Mouse (Mus musculus) spleen, postnatal 14 days (tissue): ENCODE measurements around the gene Drap1.

Experiments
- DNase-seq, 2 experiments: peaks; one replicate each; pipeline ENCODE4 v3.0.0; 2021 to 2022; ENCODE audit warnings: low spot score in 2 of 2

Drap1 gene

GRCm38 (mm10) chr19:5424782-5425741 lies at the start of gene Drap1, which contains the start of gene AI837181:
Drap1 (minus strand) TSS chr19:5424979.
AI837181 (plus strand) TSS chr19:5425144.
- DNase-seq: peak; percentile 92 to 95

- DNase-seq: no peak
Measured at GRCm38 (mm10) chr19:5473720-5474119, 48.9 kb upstream of the Drap1 start, which contains the start of gene Efemp2. Efemp2 (plus strand) TSS chr19:5473954.

- DNase-seq: no peak
Measured at GRCm38 (mm10) chr19:5472857-5473256, 48.1 kb upstream of the Drap1 start.

GRCm38 (mm10) chr19:5471846-5472245 lies 47.1 kb upstream of the Drap1 start:
- DNase-seq: no peak

- DNase-seq: no peak
Measured at GRCm38 (mm10) chr19:5468374-5468773, 43.6 kb upstream of the Drap1 start, which contains the start of gene Ctsw. Ctsw (minus strand) TSS chr19:5468507.

- no peak for DNase-seq
Measured at GRCm38 (mm10) chr19:5466916-5467500, 42.2 kb upstream of the Drap1 start.

- DNase-seq: no peak
Measured at GRCm38 (mm10) chr19:5465037-5465436, 40.3 kb upstream of the Drap1 start.

- DNase-seq: peak in 1 of 2 experiments; percentile 50
Measured at GRCm38 (mm10) chr19:5463791-5464562, 39.2 kb upstream of the Drap1 start.

- no peak for DNase-seq
Measured at GRCm38 (mm10) chr19:5463212-5463611, 38.4 kb upstream of the Drap1 start.

GRCm38 (mm10) chr19:5461411-5461810 lies 36.6 kb upstream of the Drap1 start:
- DNase-seq: no peak

- DNase-seq: peak; percentile 69 to 85
Measured at GRCm38 (mm10) chr19:5460465-5460911, 35.7 kb upstream of the Drap1 start, which contains the start of gene Fibp. Fibp (plus strand) TSS chr19:5460615.

GRCm38 (mm10) chr19:5459896-5460295 lies 35.1 kb upstream of the Drap1 start:
- DNase-seq: no peak

- DNase-seq: no peak
Measured at GRCm38 (mm10) chr19:5459019-5459418, 34.2 kb upstream of the Drap1 start.

- no peak for DNase-seq
Measured at GRCm38 (mm10) chr19:5457746-5458442, 33.1 kb upstream of the Drap1 start, which contains the start of gene Ccdc85b. Ccdc85b (minus strand) TSS chr19:5457894.

GRCm38 (mm10) chr19:5456922-5457745 lies 32.4 kb upstream of the Drap1 start:
- peak; percentile 78 to 88 for DNase-seq

GRCm38 (mm10) chr19:5456241-5456921 lies 31.6 kb upstream of the Drap1 start:
- no peak for DNase-seq

GRCm38 (mm10) chr19:5455568-5455967 lies 30.8 kb upstream of the Drap1 start:
- no peak for DNase-seq

GRCm38 (mm10) chr19:5455037-5455436 lies 30.3 kb upstream of the Drap1 start:
- no peak for DNase-seq

GRCm38 (mm10) chr19:5451766-5452165 lies 27.0 kb upstream of the Drap1 start:
- no peak for DNase-seq

- DNase-seq: no peak
Measured at GRCm38 (mm10) chr19:5449673-5450072, 24.9 kb upstream of the Drap1 start.
